Mouse (Mus musculus) liver, adult 2 months (tissue): ENCODE data around the gene Atp5l.

Experiments used
- CTCF ChIP-seq: fragments of 200-500 bp; IDR thresholded peaks from 2 replicates; pipeline ENCODE4 v1.5.1; 2011; ENCODE audit warnings: low read depth, low read length, control low read depth
- POLR2A ChIP-seq: fragments of 200-500 bp; IDR thresholded peaks from 2 replicates; pipeline ENCODE4 v1.6.1; 2011; ENCODE audit warnings: low read length, control low read depth; ENCODE audit not compliant: insufficient read depth; ENCODE audit errors: extremely low read depth

GRCm38 (mm10) chr9:44947836-44948235, 27.3 kb upstream of the Atp5l start:
- TF ChIP-seq POLR2A = no peak
- no peak for TF ChIP-seq CTCF
